Mouse (Mus musculus) B cell, adult (primary cell): ENCODE results near the gene Arhgef11. TPM values are rescaled to one million over a fixed set of nuclear protein-coding genes. Genes with fewer than 3 reads are reported as not detected.

Experiments used
- total RNA-seq: library from RNA; stranded (reverse); gene quantifications from 4 replicates; pipeline ENCODE4 v1.2.4, GENCODE M21; 2023; ENCODE audit not compliant: inconsistent age

Arhgef11 gene
- 27.4 to 30.8 TPM (median 29.9 TPM) in 4 replicates for total RNA-seq

GRCm38 (mm10) chr3:87616957-87617810 lies at the start of gene Arhgef11:
TSS of gene Arhgef11 (plus strand) at chr3:87617559.

GRCm38 (mm10) chr3:87748431-87748830 lies 131.1 kb downstream of the Arhgef11 start, which contains the start of gene Lrrc71:
TSS of gene Lrrc71 (minus strand) at chr3:87748625.

Other genes with a start within 250 kb of the Arhgef11 start
- gene Fcrl1, start 241.2 kb upstream of the Arhgef11 start, total RNA-seq, result 377 to 383 TPM (median 382 TPM) in 4 replicates
- gene Fcrl5, start 181.8 kb upstream of the Arhgef11 start, total RNA-seq, result 30.2 to 36.6 TPM (median 33.1 TPM) in 4 replicates
- 72.0 to 78.8 TPM (median 75.0 TPM) in 4 replicates for gene Etv3, start 92.2 kb upstream of the Arhgef11 start, total RNA-seq
- gene Lrrc71, start 131.1 kb downstream of the Arhgef11 start, total RNA-seq, result 0.26 to 1.7 TPM (median 0.80 TPM) in 3 of 4 replicates, not detected in the other
- not detected in 4 replicates for gene Ntrk1, start 177.6 kb downstream of the Arhgef11 start, total RNA-seq
- 0.09 TPM in 1 of 4 replicates, not detected in the others for gene Insrr, start 179.4 kb downstream of the Arhgef11 start, total RNA-seq
- 16.6 to 23.2 TPM (median 22.4 TPM) in 4 replicates for gene Pear1, start 206.7 kb downstream of the Arhgef11 start, total RNA-seq
- gene Sh2d2a, start 229.2 kb downstream of the Arhgef11 start, total RNA-seq, result 27.4 to 31.3 TPM (median 29.4 TPM) in 4 replicates